Mouse (Mus musculus) megakaryocyte, embryonic 14.5 days (primary cell): ENCODE measurements at regions not wholly inside any gene's neighbourhood (a gene's known extent, or its start where the extent isn't known, plus 50 kb on each side); places are given as distances from the start of the nearest gene placed in this dataset.

Source experiments
- FLI1 ChIP-seq: IDR thresholded peaks from 2 replicates; pipeline ENCODE4 v1.6.1; 2012; ENCODE audit warnings: low read length, inconsistent platforms, mixed read lengths
- GATA1 ChIP-seq: IDR thresholded peaks from 3 replicates; pipeline ENCODE4 v1.6.1; 2012; ENCODE audit warnings: mixed read lengths, low read length, inconsistent platforms, borderline replicate concordance

- TF ChIP-seq GATA1: no peak
- no peak for TF ChIP-seq FLI1
Measured at GRCm38 (mm10) chr16:92975090-92975489, 149.1 kb upstream of the Runx1 start.
